Mouse (Mus musculus): ENCODE measurements at regions not wholly inside any gene's neighbourhood (a gene's known extent, or its start where the extent isn't known, plus 50 kb on each side); places are given as distances from the start of the nearest gene placed in this dataset.

DNA sequence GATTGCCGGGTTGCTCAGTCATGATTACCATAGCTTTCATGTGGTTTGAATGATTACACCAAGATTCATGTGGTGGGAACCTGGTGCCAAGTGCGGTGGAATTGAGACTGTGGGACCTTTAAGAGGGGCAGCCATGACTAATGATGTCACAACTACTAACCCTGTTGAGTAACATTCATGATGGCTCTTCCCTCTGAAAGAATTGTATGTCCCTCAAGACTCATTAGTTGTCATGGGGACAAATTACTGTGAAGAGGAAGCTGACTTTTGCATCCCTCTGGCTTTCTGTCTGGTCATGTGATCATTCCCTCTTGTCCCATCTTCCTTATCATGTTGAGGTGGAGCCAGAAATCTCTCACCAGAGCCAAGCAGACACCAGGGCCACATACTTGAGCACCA lies 342.1 kb downstream of the Gadd45g start:
- TF ChIP-seq POLR2A (IDR thresholded peaks at IDR 0.05; ENCODE audit: borderline replicate concordance, low read depth, low read length) (no peak), CTCF (IDR thresholded peaks at IDR 0.05; ENCODE audit: low read depth, low read length) (no peak)
